Mouse (Mus musculus): ENCODE measurements around the gene Tbxas1.
A peak's percentile ranks its signal among the peaks of the same experiment; 100 is the strongest.

Gene Tbxas1

DNA sequence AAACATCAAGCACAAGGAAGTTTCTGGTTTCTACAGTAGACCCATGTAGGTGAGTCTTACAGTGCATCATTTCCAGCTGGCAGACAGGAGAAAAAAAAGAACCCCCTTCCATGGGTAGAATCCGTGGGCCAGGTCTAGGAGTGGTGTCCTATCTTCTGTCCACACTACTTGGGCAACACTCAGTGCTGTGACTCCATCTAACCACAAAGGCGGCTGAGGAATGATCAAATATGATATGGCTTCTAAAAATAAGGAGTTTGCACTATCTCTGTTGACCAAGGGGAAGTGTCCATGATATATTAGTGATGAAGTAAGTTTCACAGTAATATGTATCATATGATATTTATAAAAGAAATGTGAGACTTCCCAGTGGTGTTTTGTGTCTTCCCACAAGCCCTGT lies 16.8 kb downstream of the Tbxas1 start:
- no peak for DNase-seq (ENCODE audit: low spot score in 2 of 2)

DNA sequence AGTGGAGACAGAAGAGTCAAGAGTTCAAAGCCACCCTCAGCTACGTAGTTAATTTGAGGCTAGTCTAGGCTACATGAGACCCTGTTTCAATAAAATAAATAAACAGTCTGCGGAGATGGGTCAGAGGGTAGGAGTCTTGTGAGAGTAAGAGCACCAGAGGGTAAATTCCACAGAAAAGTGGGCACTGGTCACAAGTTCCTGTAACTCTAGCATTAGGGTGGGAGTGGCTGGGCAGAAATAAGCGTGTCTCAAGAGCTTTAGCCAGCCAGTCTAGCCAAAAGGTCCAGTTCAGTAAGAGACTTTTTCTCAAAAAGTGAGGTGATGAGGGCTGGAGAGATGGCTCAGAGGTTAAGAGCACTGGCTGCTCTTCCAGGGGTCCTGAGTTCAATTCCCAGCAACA lies 18.4 kb downstream of the Tbxas1 start:
- no peak for DNase-seq (ENCODE audit: low spot score in 2 of 2)

DNA sequence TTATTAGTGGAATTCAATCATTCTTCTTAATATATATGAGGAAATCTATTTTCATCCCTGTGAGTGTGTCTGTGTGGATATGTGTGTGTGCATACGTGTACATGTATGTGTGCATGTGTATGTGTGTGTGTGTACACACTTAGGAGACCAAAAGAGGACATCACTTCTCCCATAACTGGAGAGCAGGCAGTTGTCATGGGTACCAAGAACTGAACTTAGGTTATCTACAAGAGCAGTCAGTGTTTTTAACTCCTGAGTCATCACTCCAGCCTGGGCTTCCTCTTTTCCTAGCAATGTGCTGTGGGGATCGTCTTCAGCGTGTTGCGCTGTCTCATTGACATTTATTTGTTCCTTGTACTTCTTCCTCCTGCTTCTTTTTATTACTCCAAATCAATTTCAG lies 24.9 kb downstream of the Tbxas1 start:
- no peak for DNase-seq (ENCODE audit: low spot score in 2 of 2)

DNA sequence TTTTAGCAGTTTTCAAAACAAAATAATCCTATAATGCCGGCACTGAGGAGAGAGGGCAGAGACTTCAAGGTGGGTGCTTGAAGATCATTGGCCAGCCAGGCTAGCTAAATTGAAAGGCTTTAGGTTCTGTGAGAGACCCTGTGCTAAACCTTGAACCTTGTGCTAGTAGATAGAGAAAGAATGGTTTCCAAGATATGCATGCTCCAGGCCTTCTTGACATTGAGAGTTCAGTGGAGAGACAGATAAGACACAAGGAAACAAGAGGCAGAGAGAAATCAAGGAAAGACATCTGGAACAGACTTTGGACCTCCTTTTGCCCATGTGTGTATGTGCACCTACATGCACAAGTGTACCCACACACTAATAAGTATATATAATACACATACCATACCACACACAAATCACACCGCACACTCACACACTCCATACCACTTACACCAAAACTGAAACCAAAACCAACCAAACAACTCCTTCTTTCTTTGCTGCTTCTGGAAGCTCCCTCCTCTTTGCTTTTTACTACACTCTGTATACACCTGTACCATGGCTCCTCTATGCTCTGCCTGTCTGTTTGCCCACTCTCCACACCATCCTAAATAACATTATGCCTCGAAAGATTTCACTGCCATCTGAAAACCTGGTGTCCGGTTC lies 25.4 kb downstream of the Tbxas1 start:
- no peak for DNase-seq (ENCODE audit: low spot score in 2 of 2)

DNA sequence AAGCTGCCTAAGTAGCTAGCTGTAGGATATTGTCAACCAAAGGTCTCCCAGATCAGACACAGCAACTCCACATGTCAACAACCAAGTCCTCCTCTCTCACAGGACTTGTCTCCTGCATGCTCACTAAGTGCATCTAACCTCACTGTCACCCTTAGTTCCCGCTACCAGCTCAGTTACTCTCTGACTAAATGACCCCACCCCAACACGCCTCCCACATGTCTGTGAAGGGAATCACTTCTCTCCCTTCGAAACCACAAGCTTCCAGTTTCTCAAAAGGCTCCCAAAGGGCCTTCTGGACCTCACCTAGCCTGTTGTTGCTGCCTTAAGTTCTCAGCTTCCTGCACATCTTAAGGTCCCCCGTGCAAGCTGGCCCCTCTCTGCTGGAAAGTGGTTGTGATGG lies 25.9 kb downstream of the Tbxas1 start:
- DNase-seq (ENCODE audit: low spot score in 2 of 2): no peak

DNA sequence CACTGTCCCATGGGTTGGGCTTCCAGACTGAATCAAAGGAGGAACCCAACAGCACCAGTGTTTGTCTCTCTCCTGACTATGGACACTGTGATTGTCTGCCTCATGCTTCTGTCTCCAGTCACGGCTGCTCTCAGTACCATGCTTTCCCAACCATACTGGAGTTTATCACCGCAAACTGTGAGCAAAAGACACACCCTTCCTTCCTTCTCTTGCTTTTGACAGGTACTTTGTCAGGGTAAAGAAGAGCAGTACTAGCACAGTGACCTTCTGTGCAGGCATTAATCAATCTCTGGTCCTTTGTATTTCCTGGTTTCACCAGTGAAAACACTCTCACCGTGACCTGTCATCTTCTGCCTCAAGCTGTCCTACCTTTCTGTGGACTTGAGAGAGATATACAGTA lies 26.4 kb downstream of the Tbxas1 start:
- no peak for DNase-seq (ENCODE audit: low spot score in 2 of 2)

DNA sequence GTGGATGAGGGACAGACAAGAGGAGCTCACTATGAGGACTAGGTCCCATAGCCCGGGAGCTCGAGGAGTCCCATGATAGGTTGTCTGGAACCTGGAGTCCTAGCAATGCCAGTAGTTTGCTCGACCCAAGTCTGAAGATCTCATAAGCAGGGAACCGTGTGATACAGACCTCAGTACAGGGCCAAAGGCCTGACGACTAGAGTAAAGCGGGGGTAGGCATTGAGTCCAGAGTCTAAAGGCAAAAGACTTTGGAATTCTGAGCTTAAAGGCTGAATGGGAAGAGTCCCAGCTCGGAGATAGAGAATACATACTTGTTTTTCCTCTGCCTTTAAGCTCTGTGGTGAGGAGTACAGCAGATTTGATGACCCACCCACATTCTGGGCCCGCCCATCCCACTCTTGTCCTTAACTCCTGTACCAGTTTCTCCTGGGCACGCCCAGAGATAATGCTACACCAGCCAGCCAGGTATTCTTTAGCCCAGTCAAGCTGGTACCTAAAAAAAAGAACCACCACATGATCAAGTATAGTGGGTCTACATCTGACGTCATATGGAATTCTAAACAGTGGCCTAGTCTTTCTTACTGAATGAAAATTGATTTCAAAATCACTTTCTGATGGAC lies 27.7 kb downstream of the Tbxas1 start:
- no peak for DNase-seq (ENCODE audit: low spot score in 2 of 2)

DNA sequence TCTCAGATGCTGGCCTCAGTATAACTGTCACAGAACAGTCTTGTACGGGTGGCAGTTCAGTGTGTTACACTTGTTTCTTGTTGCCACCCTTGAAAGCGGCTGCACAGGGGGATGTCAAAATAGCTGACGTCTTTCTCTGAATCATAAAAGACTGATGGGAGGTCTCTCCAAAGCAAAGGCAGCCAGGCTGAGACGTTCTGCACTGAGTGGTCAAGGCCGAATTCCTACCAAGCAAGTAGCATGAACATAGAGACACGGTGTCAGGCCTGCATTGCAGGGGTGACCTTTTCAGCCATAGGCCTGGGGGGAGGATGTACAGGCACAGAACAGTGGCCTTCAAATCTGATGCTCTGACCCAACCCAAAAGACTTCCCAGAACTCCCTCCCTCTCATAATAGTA lies 30.8 kb downstream of the Tbxas1 start:
- no peak for DNase-seq (ENCODE audit: low spot score in 2 of 2)

DNA sequence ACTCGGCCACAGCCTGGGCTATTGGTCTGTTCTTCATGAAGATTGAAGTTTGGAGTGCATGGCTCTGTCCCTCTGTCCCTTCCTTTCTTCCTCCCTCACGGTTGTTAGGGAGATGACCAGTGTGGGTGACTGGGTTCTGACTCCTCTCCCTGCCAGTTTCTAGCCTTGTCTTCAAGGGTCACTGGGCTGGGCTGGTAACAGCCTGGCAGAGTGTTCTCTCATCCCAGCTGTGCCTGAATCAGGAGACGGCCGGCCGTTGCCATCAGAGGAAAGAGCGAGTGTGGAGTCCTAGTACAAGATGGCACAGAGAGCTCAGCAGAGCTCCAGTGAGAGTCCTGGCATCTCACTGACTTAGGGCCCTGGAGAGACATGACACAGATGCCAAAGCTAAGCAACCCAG lies 33.2 kb downstream of the Tbxas1 start:
- DNase-seq (ENCODE audit: low spot score in 2 of 2): no peak

DNA sequence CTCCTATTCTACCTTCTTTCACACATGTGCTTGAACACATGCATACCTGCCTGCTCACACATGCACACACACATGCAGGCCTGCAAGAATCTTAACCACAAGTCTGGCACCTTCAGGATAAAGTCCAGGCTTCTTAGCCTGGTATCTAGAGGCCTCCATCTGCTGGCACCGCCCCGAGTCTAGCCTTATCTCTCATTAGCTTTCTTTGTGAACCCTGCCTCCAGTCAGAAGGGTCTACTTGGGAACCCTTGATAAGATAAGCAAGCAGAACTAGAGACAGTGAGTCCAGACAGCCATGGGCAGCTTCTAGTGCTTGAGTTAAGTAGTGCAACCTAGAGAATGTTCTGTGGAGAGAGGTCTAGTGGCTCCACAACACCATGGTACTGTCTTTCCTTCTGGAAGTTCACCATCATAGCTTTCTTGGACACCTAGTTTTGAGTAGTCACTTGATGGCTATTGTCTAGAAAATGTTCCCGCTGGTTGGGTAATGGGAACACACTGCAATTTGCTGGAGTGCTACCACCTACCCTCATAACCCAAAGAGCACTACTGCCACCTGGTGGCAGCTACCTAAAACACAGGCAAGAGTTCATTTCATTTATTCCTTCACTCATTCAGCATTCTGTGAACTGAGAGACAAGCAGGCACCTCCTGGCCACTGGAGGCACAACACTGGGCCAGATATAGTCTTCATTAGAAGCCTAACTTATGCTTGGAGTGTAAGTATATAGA lies 35.8 kb downstream of the Tbxas1 start:
- peak in 1 of 2 experiments; percentile 33 for DNase-seq (ENCODE audit: low spot score in 2 of 2)

DNA sequence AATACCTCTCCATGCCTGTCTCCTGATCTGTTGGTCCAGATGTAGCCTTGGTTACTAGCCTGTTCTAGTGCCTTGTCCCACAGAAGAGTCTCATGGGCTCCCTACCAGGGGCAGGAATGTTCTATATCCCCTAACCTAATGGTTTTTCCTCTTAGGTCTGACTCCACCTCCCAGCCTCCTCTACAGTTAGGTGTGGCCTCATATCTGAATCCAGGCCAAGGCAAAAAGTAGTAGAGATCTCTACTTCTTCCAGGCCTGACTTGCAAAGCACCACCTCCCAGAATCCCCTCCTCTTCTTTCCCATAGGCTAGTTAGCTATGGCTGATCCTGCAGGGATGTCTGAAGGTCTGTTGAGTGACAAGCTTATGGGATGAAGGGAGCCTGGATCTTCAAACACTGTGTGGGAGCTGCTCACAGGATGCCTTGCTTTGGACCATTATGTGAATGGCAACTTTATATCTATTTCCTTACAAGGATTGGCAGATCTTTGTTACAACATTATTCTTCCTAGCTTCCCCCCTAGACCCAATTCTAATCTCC lies 37.0 kb downstream of the Tbxas1 start:
- DNase-seq (ENCODE audit: low spot score in 2 of 2): no peak

DNA sequence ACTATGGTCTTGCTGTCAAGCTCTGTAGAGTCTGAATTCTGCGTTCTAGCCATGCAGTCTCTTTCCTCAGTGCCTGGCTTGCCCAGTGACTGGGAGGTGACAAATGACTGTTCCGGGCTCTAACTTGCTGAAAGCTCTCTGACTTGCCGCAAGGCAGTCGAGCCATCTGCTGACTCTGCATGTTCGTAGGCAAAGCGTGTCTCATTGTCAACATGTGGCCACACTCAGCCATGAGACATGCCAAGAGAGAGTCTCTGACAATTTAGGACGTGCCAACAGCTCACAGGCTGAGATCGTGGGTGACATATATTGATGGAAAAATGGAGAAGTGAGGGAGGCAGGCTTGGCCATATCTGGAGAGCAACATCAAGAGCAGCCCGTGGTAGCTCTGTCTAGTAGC lies 37.6 kb downstream of the Tbxas1 start:
- no peak for DNase-seq (ENCODE audit: low spot score in 2 of 2)

DNA sequence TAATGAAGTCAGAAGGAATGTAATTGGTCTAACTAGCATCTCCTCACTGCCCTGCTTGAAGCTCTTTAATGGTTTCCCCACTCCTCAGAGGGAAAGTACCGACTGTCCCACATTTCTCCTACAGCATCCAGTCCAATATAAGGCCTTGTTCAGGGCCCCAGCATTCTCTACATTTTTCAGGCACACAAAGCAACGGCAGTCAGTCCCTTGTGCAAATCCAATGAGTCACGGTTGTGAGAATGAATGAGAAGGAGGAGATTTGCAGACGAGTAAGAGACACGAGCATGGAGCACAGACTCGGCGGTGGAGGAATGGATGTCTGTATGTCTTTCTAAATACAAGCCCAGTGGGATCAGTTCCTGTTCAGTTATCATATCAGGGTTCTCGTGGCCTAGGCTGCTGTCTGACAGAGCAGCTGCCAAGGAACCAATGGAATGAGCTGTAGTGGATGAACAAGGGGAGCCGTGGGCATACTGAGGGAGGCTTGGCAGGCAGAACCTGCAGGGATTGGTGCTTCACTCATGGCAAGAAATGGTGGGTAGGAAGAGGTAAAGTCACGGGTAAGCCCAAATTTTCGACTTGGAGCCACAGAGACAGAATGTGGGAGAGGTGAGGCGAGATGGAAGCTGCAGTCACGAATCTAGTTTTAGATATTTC lies 38.3 kb downstream of the Tbxas1 start:
- no peak for DNase-seq (ENCODE audit: low spot score in 2 of 2)

DNA sequence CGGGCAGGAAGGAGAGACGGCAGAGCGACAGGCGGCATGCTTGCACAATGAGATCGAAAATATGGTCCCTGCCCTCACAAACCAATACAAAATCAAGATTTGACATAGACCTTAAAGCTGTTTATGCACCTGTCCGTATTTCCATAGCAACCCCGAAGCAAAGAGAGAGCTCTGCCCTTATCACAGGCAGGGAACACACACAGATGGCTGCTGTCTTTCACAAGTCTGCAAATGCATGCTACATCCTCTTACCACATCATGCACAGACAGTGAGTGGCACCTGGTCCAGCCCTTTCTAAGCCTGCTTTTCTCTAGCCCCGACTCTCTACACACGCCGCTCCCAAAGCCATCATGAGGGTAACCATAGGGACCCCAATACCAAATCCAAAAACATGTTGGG lies 39.0 kb downstream of the Tbxas1 start:
- DNase-seq (ENCODE audit: low spot score in 2 of 2): no peak

DNA sequence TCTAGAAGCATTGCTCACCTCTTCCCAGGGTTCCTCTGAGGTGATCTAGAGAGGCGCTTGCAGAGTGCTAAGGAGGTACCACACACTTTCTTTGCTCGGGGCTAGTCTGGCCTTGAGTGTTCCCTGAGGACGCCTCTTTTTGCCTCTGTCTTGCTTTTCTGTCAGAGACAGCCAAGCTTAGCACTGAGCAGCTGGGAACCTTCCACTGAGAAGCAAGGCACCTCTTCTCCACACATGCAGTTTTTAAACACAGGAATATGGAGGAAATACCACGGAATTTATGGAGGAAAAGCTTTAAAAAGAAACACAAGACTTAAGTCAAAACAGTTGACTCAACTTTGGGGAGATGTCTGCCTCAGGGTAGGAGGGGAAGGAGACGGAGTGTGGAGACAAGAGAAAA lies 40.6 kb downstream of the Tbxas1 start:
- no peak for DNase-seq (ENCODE audit: low spot score in 2 of 2)

DNA sequence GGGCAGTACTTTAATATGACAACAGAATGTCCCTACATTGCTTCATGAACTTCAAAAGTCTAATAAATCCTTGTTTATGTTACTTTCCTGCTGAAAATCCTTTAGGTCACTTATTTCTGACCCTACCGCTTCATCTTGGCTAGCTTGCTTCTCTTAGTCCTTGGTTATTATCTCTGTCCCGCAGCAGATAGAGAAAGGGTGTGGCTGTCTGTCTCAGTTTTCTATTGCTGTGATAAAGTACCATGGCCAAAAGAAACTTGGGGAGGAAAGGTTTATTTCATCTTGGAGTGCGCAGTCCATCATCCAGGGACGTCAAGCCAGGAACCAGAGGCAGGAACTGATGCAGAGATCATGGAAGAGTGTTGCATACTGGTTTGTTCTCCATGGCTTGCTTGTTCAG lies 41.4 kb downstream of the Tbxas1 start:
- no peak for DNase-seq (ENCODE audit: low spot score in 2 of 2)

DNA sequence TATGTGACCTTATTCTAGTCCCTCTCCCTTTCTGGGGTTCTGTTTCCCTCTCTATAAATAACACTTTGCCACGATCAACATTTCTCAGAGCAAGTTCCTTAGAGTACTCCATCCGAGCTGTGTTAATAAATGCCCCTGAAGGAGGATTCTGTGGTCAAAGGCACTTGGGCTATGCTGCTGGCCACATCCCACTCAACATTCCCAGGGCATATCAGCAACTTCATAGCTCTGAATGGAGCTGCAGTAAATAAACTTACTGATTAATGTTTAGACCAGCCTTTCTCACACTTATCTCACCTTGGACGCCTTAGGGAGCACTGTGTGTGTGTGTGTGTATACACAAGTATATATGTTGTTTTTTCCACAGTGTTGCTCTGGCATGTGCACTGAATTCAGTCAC lies 42.2 kb downstream of the Tbxas1 start:
- DNase-seq (ENCODE audit: low spot score in 2 of 2): no peak

DNA sequence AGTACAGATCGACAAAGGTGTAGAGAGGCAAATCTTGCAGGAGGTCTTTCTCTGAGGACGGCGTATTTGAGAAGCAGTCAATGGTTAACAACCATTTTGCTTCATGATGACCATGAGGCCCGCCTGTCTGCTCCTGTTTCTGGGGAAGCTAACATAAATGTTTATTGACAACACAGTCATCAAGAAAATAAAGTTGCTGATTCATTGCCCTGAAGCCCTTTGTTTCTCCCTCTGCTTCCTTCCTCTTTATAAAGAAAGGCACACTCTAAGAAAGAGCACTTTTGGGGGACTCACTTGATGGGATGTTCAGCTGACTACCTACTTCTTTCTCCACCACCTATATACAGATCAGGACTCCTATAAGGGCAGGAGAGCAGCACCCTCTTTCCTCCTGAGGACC lies 43.5 kb downstream of the Tbxas1 start:
- no peak for DNase-seq (ENCODE audit: low spot score in 2 of 2)

DNA sequence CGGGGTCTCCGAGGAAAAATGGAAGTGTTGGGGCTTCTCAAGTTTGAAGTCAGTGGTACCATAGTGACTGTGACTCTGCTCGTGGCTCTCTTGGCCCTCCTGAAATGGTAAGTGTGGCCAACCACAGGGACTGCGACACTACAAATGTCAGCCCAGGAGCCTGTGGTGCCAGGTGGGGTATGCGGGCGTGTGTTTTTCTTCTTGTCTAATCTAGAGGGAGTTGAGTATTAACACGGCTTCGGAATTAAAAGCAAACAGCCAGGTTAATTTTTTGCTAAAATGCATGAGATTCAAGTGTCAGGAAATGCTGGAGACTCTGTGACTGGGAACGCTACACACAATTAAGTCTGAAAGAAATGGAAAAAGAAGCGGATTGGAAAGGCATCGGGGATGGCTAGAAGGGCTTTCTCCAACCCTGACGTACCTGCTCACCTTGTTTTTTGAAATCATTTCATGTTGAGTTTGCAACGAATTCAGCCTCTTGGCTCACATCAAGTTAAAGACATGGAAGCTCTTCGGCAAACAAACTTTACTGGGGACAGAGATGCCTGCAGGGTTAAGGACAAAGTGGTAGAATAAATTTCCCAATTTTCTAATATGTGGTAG lies 44.0 kb downstream of the Tbxas1 start:
- no peak for DNase-seq (ENCODE audit: low spot score in 2 of 2)

DNA sequence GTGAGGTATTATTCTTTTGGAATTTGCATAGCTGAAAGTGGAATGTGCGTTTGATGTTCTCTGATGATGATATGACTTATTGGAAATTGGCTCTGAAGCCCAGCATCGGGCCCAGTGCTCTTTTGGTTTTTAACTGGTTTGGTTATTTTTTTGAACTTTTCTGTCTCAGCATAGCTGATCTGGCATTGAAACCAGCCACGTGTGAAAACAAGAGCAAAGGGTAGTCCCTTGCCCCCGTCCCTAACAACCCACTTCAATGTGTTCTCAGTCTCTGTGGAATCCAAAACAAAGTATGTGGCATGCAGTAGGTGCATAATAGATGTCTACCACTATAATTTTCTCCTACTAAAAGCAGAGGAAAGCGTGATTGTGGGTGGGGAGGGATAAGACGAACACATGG lies 44.9 kb downstream of the Tbxas1 start:
- no peak for DNase-seq (ENCODE audit: low spot score in 2 of 2)

DNA sequence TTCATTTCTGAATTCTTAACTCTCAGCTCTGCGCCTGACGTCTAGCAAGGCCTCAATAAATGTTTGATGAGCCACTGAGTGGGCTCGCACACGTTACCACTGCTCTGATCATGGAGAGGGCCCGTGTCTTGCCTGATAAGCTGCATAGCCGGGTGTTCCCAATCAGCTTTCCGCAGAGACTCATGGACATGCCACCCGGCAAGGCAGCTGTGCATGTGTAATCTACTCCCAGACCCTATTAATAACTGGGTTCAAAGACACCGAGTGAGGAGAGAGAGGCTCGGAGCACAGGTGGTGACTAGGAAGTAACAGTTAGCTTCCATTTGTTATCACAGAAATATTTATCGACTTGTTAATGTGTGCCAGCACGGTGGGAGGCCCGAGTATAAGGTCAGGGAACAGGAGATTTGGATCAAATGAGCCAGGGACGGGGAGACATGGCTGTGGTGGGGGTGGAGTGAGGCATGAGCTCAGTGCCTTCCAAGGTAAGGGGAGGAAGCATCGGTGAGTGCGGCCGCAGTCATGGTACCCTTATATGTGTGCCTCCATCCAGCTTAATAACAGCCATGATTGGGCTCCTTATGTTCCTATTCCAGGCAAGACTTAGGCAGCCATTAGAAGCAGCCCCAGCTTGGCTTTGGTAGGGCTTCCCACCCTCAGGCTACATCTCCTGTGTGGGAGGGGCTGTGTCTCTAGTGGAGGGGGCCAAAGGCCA lies 46.0 kb downstream of the Tbxas1 start:
- DNase-seq (ENCODE audit: low spot score in 2 of 2): no peak

DNA sequence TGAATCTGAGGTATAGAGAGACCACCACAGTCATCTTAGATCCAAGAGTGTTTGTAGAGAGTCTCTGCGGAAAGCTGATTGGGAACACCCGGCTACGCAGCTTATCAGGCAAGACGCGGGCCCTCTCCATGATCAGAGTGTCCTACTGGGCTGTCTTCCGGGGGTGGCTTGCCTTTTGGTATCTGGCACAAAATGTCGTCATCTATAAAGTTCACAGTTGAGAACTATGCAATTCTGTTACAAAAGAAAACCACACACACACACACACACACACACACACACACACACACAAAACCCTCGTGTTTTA lies 46.6 kb downstream of the Tbxas1 start:
- DNase-seq (ENCODE audit: low spot score in 2 of 2): no peak
